Mouse (Mus musculus) fibroblast of lung, adult 2 months (primary cell): Measurements from ENCODE around the gene Esd.
A peak's percentile ranks its signal among the peaks of the same experiment; 100 is the strongest.

Source experiments
- DNase-seq: peaks from one replicate; pipeline ENCODE4 v3.0.0-alpha.2; 2011; ENCODE audit warnings: low read depth

Esd gene

GRCm38 (mm10) chr14:74732079-74732783 lies at the start of gene Esd:
Esd (plus strand) TSS chr14:74732297.
- DNase-seq: peak; percentile 89

- DNase-seq: no peak
These were observed 47.7 kb upstream of the Esd start for GRCm38 (mm10) chr14:74684298-74684978.

GRCm38 (mm10) chr14:74691963-74692362 lies 40.1 kb upstream of the Esd start:
- no peak for DNase-seq

GRCm38 (mm10) chr14:74696766-74697165 lies 35.3 kb upstream of the Esd start:
- DNase-seq: no peak

- no peak for DNase-seq
These were observed 34.7 kb upstream of the Esd start for GRCm38 (mm10) chr14:74697432-74697831.

- DNase-seq: no peak
These were observed 32.9 kb upstream of the Esd start for GRCm38 (mm10) chr14:74699241-74699640.

- DNase-seq: no peak
These were observed 28.2 kb upstream of the Esd start for GRCm38 (mm10) chr14:74703930-74704329.

- DNase-seq: peak; percentile 48
These were observed 23.0 kb upstream of the Esd start for GRCm38 (mm10) chr14:74709054-74709453.

- DNase-seq: no peak
These were observed 8.6 kb upstream of the Esd start for GRCm38 (mm10) chr14:74723541-74723940.

- no peak for DNase-seq
These were observed 647 bp upstream of the Esd start for GRCm38 (mm10) chr14:74731221-74732078.

GRCm38 (mm10) chr14:74733397-74733796 lies 1.3 kb downstream of the Esd start:
- peak; percentile 63 for DNase-seq

GRCm38 (mm10) chr14:74735471-74735870 lies 3.4 kb downstream of the Esd start:
- no peak for DNase-seq

- DNase-seq: no peak
These were observed 4.8 kb downstream of the Esd start for GRCm38 (mm10) chr14:74736850-74737249.

- peak; percentile 26 for DNase-seq
These were observed 32.3 kb downstream of the Esd start for GRCm38 (mm10) chr14:74764191-74764918.

- DNase-seq: no peak
These were observed 35.8 kb downstream of the Esd start for GRCm38 (mm10) chr14:74767892-74768291.

- no peak for DNase-seq
These were observed 42.0 kb downstream of the Esd start for GRCm38 (mm10) chr14:74774046-74774619.

- DNase-seq: no peak
These were observed 52.3 kb downstream of the Esd start for GRCm38 (mm10) chr14:74784243-74784934.

- DNase-seq: peak; percentile 37
These were observed 55.6 kb downstream of the Esd start for GRCm38 (mm10) chr14:74787717-74788116.

GRCm38 (mm10) chr14:74788766-74789165 lies 56.7 kb downstream of the Esd start:
- DNase-seq: no peak

GRCm38 (mm10) chr14:74790535-74790934 lies 58.4 kb downstream of the Esd start:
- DNase-seq: no peak

GRCm38 (mm10) chr14:74792793-74793192 lies 60.7 kb downstream of the Esd start:
- no peak for DNase-seq
